In the genomic region with DNA sequence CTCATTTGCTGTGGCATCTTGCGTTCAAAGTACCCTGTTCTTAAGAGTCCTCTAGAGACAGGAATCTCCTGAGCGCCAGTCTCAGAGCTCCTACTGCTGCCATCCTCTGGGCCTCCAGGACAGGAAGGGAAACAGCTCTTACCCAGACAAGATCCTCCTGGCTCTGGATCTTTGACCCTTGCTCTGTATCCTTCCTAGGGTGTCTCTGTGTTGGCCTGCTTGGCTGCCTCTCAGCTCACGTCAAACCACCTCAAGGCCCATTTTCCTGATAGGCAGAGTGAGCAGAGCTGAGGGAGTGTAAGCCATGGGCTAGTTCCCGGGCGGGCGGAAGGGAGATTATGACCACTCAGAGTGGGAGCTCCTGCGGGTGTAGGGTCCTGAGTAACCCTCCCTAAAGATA, we compare ENCODE assay signal across 8 mouse cellular contexts. TPM values are rescaled to one million over a fixed set of nuclear protein-coding genes. Genes with fewer than 3 reads are reported as not detected.
DNase-seq lines count a peak whose midpoint lies in the region; ATAC-seq and TF ChIP-seq lines count a peak whose summit lies in the region.

No protein-coding gene starts in this region.

- no peaks in the 10 kb centered on the region for H3K79me2 ChIP-seq in heart, adult 2 months (replicated peaks; ENCODE audit: control insufficient read depth, insufficient read depth, low read length)

- TF ChIP-seq CTCF in heart, adult 2 months (IDR thresholded peaks at IDR 0.05): no peak

- peak overlapping the region; percentile 88 for H3K9ac ChIP-seq in heart, embryonic 13.5 days
- H3K9ac ChIP-seq in heart, adult 2 months (ENCODE audit: low read depth, low read length): no peak overlapping the region
- peak overlapping the region; percentile 62 for H3K9ac ChIP-seq in embryonic facial prominence, embryonic 12.5 days
- peak overlapping the region; percentile 66; the same call in 1 of the 2 replicates for H3K9ac ChIP-seq in midbrain, embryonic 12.5 days (replicated peaks)

- peak overlapping the region; percentile 66 for H3K4me3 ChIP-seq in heart, embryonic 13.5 days
- H3K4me3 ChIP-seq in heart, adult 2 months: no peak overlapping the region
- H3K4me3 ChIP-seq in embryonic facial prominence, embryonic 12.5 days: peak overlapping the region; percentile 48
- H3K4me3 ChIP-seq in midbrain, embryonic 12.5 days: peak overlapping the region; percentile 45; the same call in 1 of the 2 replicates

- no peak overlapping the region for H3K27ac ChIP-seq in heart, embryonic 13.5 days (replicated peaks)
- no peak overlapping the region for H3K27ac ChIP-seq in heart, adult 2 months
- H3K27ac ChIP-seq in embryonic facial prominence, embryonic 12.5 days: no peak overlapping the region
- no peak overlapping the region for H3K27ac ChIP-seq in midbrain, embryonic 12.5 days (replicated peaks)

- no peak for DNase-seq in heart, adult 2 months
- DNase-seq in kidney, adult 18-20 months: peak; percentile 22
- no peak for DNase-seq in embryo, embryonic 9.5 days (ENCODE audit: extremely low spot score)
- DNase-seq in frontal cortex, postnatal 36 days (ENCODE audit: low spot score in 2 of 2): no peak
- no peak for DNase-seq in thymus, postnatal 4 days

- ATAC-seq in heart, embryonic 13.5 days (ENCODE audit: extremely low read depth, insufficient number of reproducible peaks, low FRiP score, low TSS enrichment): no peak
- no peak for ATAC-seq in embryonic facial prominence, embryonic 12.5 days (ENCODE audit: insufficient number of reproducible peaks, insufficient read depth, low FRiP score, low TSS enrichment)
- ATAC-seq in midbrain, embryonic 12.5 days (ENCODE audit: low FRiP score, low read depth): no peak

- TF ChIP-seq EP300 in heart, adult 2 months (IDR thresholded peaks at IDR 0.05; ENCODE audit: insufficient read depth, low read depth, low read length): no peak

- intact Hi-C loops in heart, adult 2 months (cut with DNase I): no loop called here

- no peaks in the 10 kb centered on the region for H3K9me3 ChIP-seq in heart, embryonic 13.5 days
- H3K9me3 ChIP-seq in embryonic facial prominence, embryonic 12.5 days: no peaks in the 10 kb centered on the region
- H3K9me3 ChIP-seq in midbrain, embryonic 12.5 days: no peaks in the 10 kb centered on the region

- 47% methylated on average over 7 of the region's 7 CpGs for WGBS in heart, embryonic 13.5 days
- 74% methylated on average over 7 of the region's 7 CpGs for WGBS in heart, adult 2 months
- WGBS in embryonic facial prominence, embryonic 12.5 days: 53% methylated on average over 7 of the region's 7 CpGs
- 46% methylated on average over 7 of the region's 7 CpGs for WGBS in midbrain, embryonic 12.5 days

- no peak for TF ChIP-seq POLR2A in heart, adult 2 months (IDR thresholded peaks at IDR 0.05; ENCODE audit: insufficient read depth, low read depth, low read length)

- H3K4me1 ChIP-seq in heart, embryonic 13.5 days: peaks cover 25% of the 10 kb centered on the region
- peaks cover 1% of the 10 kb centered on the region; the same call in 1 of the 2 replicates for H3K4me1 ChIP-seq in heart, adult 2 months (ENCODE audit: control insufficient read depth, insufficient read depth, low read length)
- H3K4me1 ChIP-seq in embryonic facial prominence, embryonic 12.5 days: peaks cover 20% of the 10 kb centered on the region
- H3K4me1 ChIP-seq in midbrain, embryonic 12.5 days: peaks cover 20% of the 10 kb centered on the region

- no peaks in the 10 kb centered on the region for H3K27me3 ChIP-seq in heart, embryonic 13.5 days (replicated peaks)
- no peaks in the 10 kb centered on the region for H3K27me3 ChIP-seq in heart, adult 2 months (ENCODE audit: control insufficient read depth, insufficient read depth, low read length)
- H3K27me3 ChIP-seq in embryonic facial prominence, embryonic 12.5 days: no peaks in the 10 kb centered on the region
- H3K27me3 ChIP-seq in midbrain, embryonic 12.5 days: no peaks in the 10 kb centered on the region

- H3K4me2 ChIP-seq in heart, embryonic 13.5 days: peak overlapping the region; percentile 98
- H3K4me2 ChIP-seq in embryonic facial prominence, embryonic 12.5 days (replicated peaks): peak overlapping the region; percentile 88
- H3K4me2 ChIP-seq in midbrain, embryonic 12.5 days (replicated peaks): peak overlapping the region; percentile 85

- H3K36me3 ChIP-seq in heart, embryonic 13.5 days: peaks cover 46% of the 10 kb centered on the region
- no peaks in the 10 kb centered on the region for H3K36me3 ChIP-seq in heart, adult 2 months (ENCODE audit: control insufficient read depth, insufficient read depth, low read length)
- peaks cover 28% of the 10 kb centered on the region for H3K36me3 ChIP-seq in embryonic facial prominence, embryonic 12.5 days
- H3K36me3 ChIP-seq in midbrain, embryonic 12.5 days: peaks cover 39% of the 10 kb centered on the region

RNA-seq across cellular contexts. Expression of gene C1qtnf12, which starts 1.0 kb away (rescaled TPM):
- 20.3 and 32.8 TPM in 2 replicates for polyA plus RNA-seq in heart, embryonic 13.5 days (2015; fragmentation: Nextera tagmentation; extraction: Ambion mirVana)
- total RNA-seq in heart, adult 2 months (2021): 10 to 100 TPM; 16.6 to 17.9 TPM
- polyA plus RNA-seq in heart, adult 2 months (2012; rRNA removed): 17.2 and 21.8 TPM in 2 replicates
- 31.9 and 35.8 TPM in 2 replicates for polyA plus RNA-seq in embryonic facial prominence, embryonic 12.5 days (2016; fragmentation: Nextera tagmentation; extraction: Ambion mirVana)
- polyA plus RNA-seq in midbrain, embryonic 12.5 days (2016; fragmentation: Nextera tagmentation; extraction: Ambion mirVana): 16.0 and 18.1 TPM in 2 replicates

RNA-seq across cellular contexts. Expression of gene Ube2j2, which starts 19.5 kb away (rescaled TPM):
- polyA plus RNA-seq in heart, embryonic 13.5 days (2015; fragmentation: Nextera tagmentation; extraction: Ambion mirVana): 72.0 and 81.6 TPM in 2 replicates
- 10 to 100 TPM; 55.8 to 56.7 TPM for total RNA-seq in heart, adult 2 months (2021)
- 29.7 and 35.3 TPM in 2 replicates for polyA plus RNA-seq in heart, adult 2 months (2012; rRNA removed)
- 158 and 160 TPM in 2 replicates for polyA plus RNA-seq in embryonic facial prominence, embryonic 12.5 days (2016; fragmentation: Nextera tagmentation; extraction: Ambion mirVana)
- polyA plus RNA-seq in midbrain, embryonic 12.5 days (2016; fragmentation: Nextera tagmentation; extraction: Ambion mirVana): 159 and 161 TPM in 2 replicates

RNA-seq across cellular contexts. Expression of gene B3galt6, which starts 29.3 kb away (rescaled TPM):
- 8.8 and 10.7 TPM in 2 replicates for polyA plus RNA-seq in heart, embryonic 13.5 days (2015; fragmentation: Nextera tagmentation; extraction: Ambion mirVana)
- 1 to 10 TPM; 2.5 to 3.0 TPM for total RNA-seq in heart, adult 2 months (2021)
- polyA plus RNA-seq in heart, adult 2 months (2012; rRNA removed): 2.7 and 3.6 TPM in 2 replicates
- 18.4 and 20.3 TPM in 2 replicates for polyA plus RNA-seq in embryonic facial prominence, embryonic 12.5 days (2016; fragmentation: Nextera tagmentation; extraction: Ambion mirVana)
- 19.1 and 23.0 TPM in 2 replicates for polyA plus RNA-seq in midbrain, embryonic 12.5 days (2016; fragmentation: Nextera tagmentation; extraction: Ambion mirVana)

RNA-seq across cellular contexts. Expression of gene Sdf4, which starts 29.6 kb away (rescaled TPM):
- 127 and 136 TPM in 2 replicates for polyA plus RNA-seq in heart, embryonic 13.5 days (2015; fragmentation: Nextera tagmentation; extraction: Ambion mirVana)
- total RNA-seq in heart, adult 2 months (2021): 10 to 100 TPM; 79.2 to 91.0 TPM
- 23.7 and 37.1 TPM in 2 replicates for polyA plus RNA-seq in heart, adult 2 months (2012; rRNA removed)
- polyA plus RNA-seq in embryonic facial prominence, embryonic 12.5 days (2016; fragmentation: Nextera tagmentation; extraction: Ambion mirVana): 141 and 143 TPM in 2 replicates
- polyA plus RNA-seq in midbrain, embryonic 12.5 days (2016; fragmentation: Nextera tagmentation; extraction: Ambion mirVana): 120 and 130 TPM in 2 replicates

RNA-seq across cellular contexts. Expression of gene Tnfrsf4, which starts 50.5 kb away (rescaled TPM):
- polyA plus RNA-seq in heart, embryonic 13.5 days (2015; fragmentation: Nextera tagmentation; extraction: Ambion mirVana): 0.42 and 0.47 TPM in 2 replicates
- total RNA-seq in heart, adult 2 months (2021): not detected
- polyA plus RNA-seq in heart, adult 2 months (2012; rRNA removed): 1.1 and 1.4 TPM in 2 replicates
- 0.70 and 1.1 TPM in 2 replicates for polyA plus RNA-seq in embryonic facial prominence, embryonic 12.5 days (2016; fragmentation: Nextera tagmentation; extraction: Ambion mirVana)
- polyA plus RNA-seq in midbrain, embryonic 12.5 days (2016; fragmentation: Nextera tagmentation; extraction: Ambion mirVana): 0.52 and 0.77 TPM in 2 replicates
